Mouse (Mus musculus): Measurements from ENCODE around the gene H2-K1.

DNA sequence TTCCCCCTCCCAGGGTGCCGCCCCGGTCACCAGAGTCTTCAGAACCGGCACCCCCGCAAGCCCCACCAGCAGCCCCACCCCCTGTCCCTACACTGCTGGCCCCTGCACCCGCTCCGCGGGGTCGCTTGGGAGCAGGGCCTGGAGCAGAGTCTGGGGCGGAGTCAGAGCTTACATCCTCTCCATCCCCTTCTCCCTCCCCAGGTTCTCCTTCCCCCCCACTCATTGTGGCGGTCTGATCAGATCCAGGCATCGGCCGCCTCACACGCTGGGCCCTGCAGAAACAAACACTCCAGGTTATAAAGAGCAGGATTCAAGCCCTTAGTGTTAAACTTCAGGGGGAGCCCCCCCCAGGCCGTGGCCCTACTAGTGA lies 22.3 kb upstream of the H2-K1 start:
- no peak for TF ChIP-seq CTCF (IDR thresholded peaks at IDR 0.05; ENCODE audit: insufficient read depth, low read depth, low read length)
- TF ChIP-seq POLR2A (IDR thresholded peaks at IDR 0.05; ENCODE audit: insufficient read depth, low read depth, low read length) = no peak
